Mouse (Mus musculus) retina, embryonic 14.5 days (tissue): Measurements from ENCODE around the gene Vmn2r45.
"Not testable (repeated sequence)": the region's sequence is repeated elsewhere in the genome, so short reads cannot be mapped to it uniquely, and the experiment has no call there.

Experiments used
- DNase-seq: peaks from one replicate; pipeline ENCODE4 v3.0.0-alpha.2; 2015; ENCODE audit warnings: low spot score

Gene Vmn2r45

DNA sequence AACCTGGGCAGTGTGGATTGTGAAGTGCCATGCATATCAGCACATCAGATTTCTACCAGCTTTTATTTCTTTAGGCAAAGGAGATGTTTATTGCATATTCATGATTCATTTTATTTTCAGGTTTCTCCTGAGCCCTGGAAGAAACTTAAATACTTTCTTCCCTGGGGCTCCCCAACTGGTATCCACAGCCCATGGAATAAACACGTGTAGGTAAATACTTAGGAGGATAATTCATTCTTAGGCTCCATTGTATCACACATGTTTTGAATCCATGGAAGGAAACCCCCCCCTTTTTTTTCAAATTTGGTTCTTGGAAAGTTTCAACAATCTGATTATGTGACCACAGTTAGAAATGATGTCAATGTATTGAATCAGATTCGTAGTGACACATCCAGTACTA, at the start of gene Vmn2r45:
Gene Vmn2r45 (minus strand): TSS at position 101 of the 400 bp plus-strand sequence.
- DNase-seq: not testable (repeated sequence)
